Mouse (Mus musculus): ENCODE results near the gene Gm17545.

DNA sequence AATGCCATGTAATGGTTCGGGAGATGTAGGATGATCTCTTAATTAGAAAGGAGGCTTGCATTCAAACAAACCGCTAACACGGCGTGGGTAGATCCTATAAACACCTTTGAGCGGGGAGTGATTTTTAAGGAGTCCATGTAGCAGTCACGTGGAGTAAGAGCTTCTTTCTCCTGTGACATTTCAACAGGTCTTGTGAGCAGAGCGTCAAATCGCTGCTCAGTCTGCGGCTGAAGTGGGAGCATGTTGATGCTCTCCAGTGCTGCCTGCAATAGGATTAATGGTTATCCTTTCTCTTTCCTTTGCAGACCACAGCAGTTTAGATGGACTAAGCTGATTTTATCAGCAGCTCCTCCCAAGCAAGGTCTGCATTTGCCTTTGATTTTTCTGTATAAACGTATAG is 22.2 kb downstream of the Gm17545 start:
- no peak for TF ChIP-seq CTCF (conservative IDR thresholded peaks at IDR 0.05; ENCODE audit: insufficient read depth, insufficient read length, low read depth, low read length)
- no peak for TF ChIP-seq POLR2A (IDR thresholded peaks at IDR 0.05; ENCODE audit: low read depth, low read length)
